Mouse (Mus musculus): ENCODE data around the gene F2rl2. TPM values are rescaled to one million over a fixed set of nuclear protein-coding genes. Genes with fewer than 3 reads are reported as not detected.
A peak's percentile ranks its signal among the peaks of the same experiment; 100 is the strongest.

Gene F2rl2
- 0.21 and 0.27 TPM in 2 replicates for total RNA-seq (2012; rRNA removed)

GRCm38 (mm10) chr13:95696654-95697163 lies at the start of gene F2rl2:
Gene F2rl2, plus strand, starts transcription at chr13:95696853.
- no peak within 1 kb of the TSS for H3K9ac ChIP-seq (ENCODE audit: insufficient read depth, low read depth, low read length, poor library complexity, severe bottlenecking)
- H3K4me3 ChIP-seq (ENCODE audit: insufficient read depth in 1 of 2, low read depth in 1 of 2, low read length in 2 of 2, poor library complexity in 1 of 2, severe bottlenecking in 1 of 2): peak within 1 kb of the TSS in 1 of 2 experiments; percentile 7; a peak in 1 of 4 replicates
- no peaks in the 10 kb centered on the region for H3K9me3 ChIP-seq (ENCODE audit: control insufficient read depth, insufficient read depth, low read depth, low read length)
- no peak within 1 kb of the TSS for H3K27ac ChIP-seq (ENCODE audit: insufficient read depth, low read depth, low read length, poor library complexity, severe bottlenecking)
- TF ChIP-seq CHD2 (IDR thresholded peaks at IDR 0.05; ENCODE audit: low read depth, low read length) (no peak), ZC3H11A (IDR thresholded peaks at IDR 0.05; ENCODE audit: borderline replicate concordance, low read depth, low read length) (no peak), HCFC1 (IDR thresholded peaks at IDR 0.05; ENCODE audit: borderline replicate concordance, insufficient read depth, low read length) (no peak), ZNF384 (IDR thresholded peaks at IDR 0.05; ENCODE audit: low read depth, low read length) (no peak), MAFK (IDR thresholded peaks at IDR 0.05; ENCODE audit: insufficient read depth, low read depth, low read length) (no peak)
- DNase-seq (ENCODE audit: low read depth, low spot score): peak; percentile 8
- in situ Hi-C loops (cut with MboI; ENCODE audit: low sequenced_read_pairs in 2 of 2, unreplicated experiment in 2 of 2): no loop called here
- H3K4me1 ChIP-seq (ENCODE audit: control insufficient read depth in 2 of 2, insufficient read depth in 2 of 2, low read length in 2 of 2, poor library complexity in 1 of 2): no peaks in the 10 kb centered on the region
- H3K36me3 ChIP-seq (ENCODE audit: control insufficient read depth, insufficient read depth, low read length, poor library complexity, severe bottlenecking): no peaks in the 10 kb centered on the region

GRCm38 (mm10) chr13:95647248-95647647 lies 49.4 kb upstream of the F2rl2 start:
- no peak for TF ChIP-seq MAFK (IDR thresholded peaks at IDR 0.05; ENCODE audit: insufficient read depth, low read depth, low read length)
- TF ChIP-seq CHD2 (IDR thresholded peaks at IDR 0.05; ENCODE audit: low read depth, low read length): no peak
- no peak overlapping the region for H3K4me3 ChIP-seq (ENCODE audit: insufficient read depth in 1 of 2, low read depth in 1 of 2, low read length in 2 of 2, poor library complexity in 1 of 2, severe bottlenecking in 1 of 2)
- in situ Hi-C loops (cut with MboI; ENCODE audit: low sequenced_read_pairs in 2 of 2, unreplicated experiment in 2 of 2): no loop called here
- no peak overlapping the region for H3K27ac ChIP-seq (ENCODE audit: insufficient read depth, low read depth, low read length, poor library complexity, severe bottlenecking)
- H3K9me3 ChIP-seq (ENCODE audit: control insufficient read depth, insufficient read depth, low read depth, low read length): no peaks in the 10 kb centered on the region
- H3K4me1 ChIP-seq (ENCODE audit: control insufficient read depth in 2 of 2, insufficient read depth in 2 of 2, low read length in 2 of 2, poor library complexity in 1 of 2): no peaks in the 10 kb centered on the region
- H3K9ac ChIP-seq (ENCODE audit: insufficient read depth, low read depth, low read length, poor library complexity, severe bottlenecking): no peak overlapping the region
- H3K36me3 ChIP-seq (ENCODE audit: control insufficient read depth, insufficient read depth, low read length, poor library complexity, severe bottlenecking): no peaks in the 10 kb centered on the region; the same call in 1 of the 2 replicates
- DNase-seq (ENCODE audit: low read depth, low spot score): no peak

GRCm38 (mm10) chr13:95649941-95650340 lies 46.7 kb upstream of the F2rl2 start:
- Histone ChIP-seq H3K27ac (ENCODE audit: insufficient read depth, low read depth, low read length, poor library complexity, severe bottlenecking) (no peak overlapping the region), H3K9me3 (ENCODE audit: control insufficient read depth, insufficient read depth, low read depth, low read length) (no peaks in the 10 kb centered on the region)
- in situ Hi-C loops (cut with MboI; ENCODE audit: low sequenced_read_pairs in 2 of 2, unreplicated experiment in 2 of 2): no loop called here

GRCm38 (mm10) chr13:95651870-95652668 lies 44.6 kb upstream of the F2rl2 start:
- in situ Hi-C loops (cut with MboI; ENCODE audit: low sequenced_read_pairs in 2 of 2, unreplicated experiment in 2 of 2): no loop called here
- H3K4me1 ChIP-seq (ENCODE audit: control insufficient read depth in 2 of 2, insufficient read depth in 2 of 2, low read length in 2 of 2, poor library complexity in 1 of 2): peaks cover 2 to 12% of the 10 kb centered on the region in 2 experiments; a peak in 2 of 4 replicates
- H3K9me3 ChIP-seq (ENCODE audit: control insufficient read depth, insufficient read depth, low read depth, low read length): no peaks in the 10 kb centered on the region
- DNase-seq (ENCODE audit: low read depth, low spot score): no peak
- H3K9ac ChIP-seq (ENCODE audit: insufficient read depth, low read depth, low read length, poor library complexity, severe bottlenecking): no peak overlapping the region
- H3K4me3 ChIP-seq (ENCODE audit: insufficient read depth in 1 of 2, low read depth in 1 of 2, low read length in 2 of 2, poor library complexity in 1 of 2, severe bottlenecking in 1 of 2): no peak overlapping the region
- TF ChIP-seq MAFK (IDR thresholded peaks at IDR 0.05; ENCODE audit: insufficient read depth, low read depth, low read length): no peak
- TF ChIP-seq HCFC1 (IDR thresholded peaks at IDR 0.05; ENCODE audit: borderline replicate concordance, insufficient read depth, low read length): no peak
- TF ChIP-seq ZC3H11A (IDR thresholded peaks at IDR 0.05; ENCODE audit: borderline replicate concordance, low read depth, low read length): no peak
- TF ChIP-seq ZNF384 (IDR thresholded peaks at IDR 0.05; ENCODE audit: low read depth, low read length): no peak
- no peak for TF ChIP-seq CHD2 (IDR thresholded peaks at IDR 0.05; ENCODE audit: low read depth, low read length)
- no peaks in the 10 kb centered on the region; the same call in 1 of the 2 replicates for H3K36me3 ChIP-seq (ENCODE audit: control insufficient read depth, insufficient read depth, low read length, poor library complexity, severe bottlenecking)
- no peak overlapping the region for H3K27ac ChIP-seq (ENCODE audit: insufficient read depth, low read depth, low read length, poor library complexity, severe bottlenecking)

More at GRCm38 (mm10) chr13:95649941-95650340, 46.7 kb upstream of the F2rl2 start:
- DNase-seq (ENCODE audit: low read depth, low spot score): no peak
- Histone ChIP-seq H3K4me1 (ENCODE audit: control insufficient read depth in 2 of 2, insufficient read depth in 2 of 2, low read length in 2 of 2, poor library complexity in 1 of 2) (peaks cover 0 to 4% of the 10 kb centered on the region in 2 experiments; a peak in 1 of 4 replicates), H3K4me3 (ENCODE audit: insufficient read depth in 1 of 2, low read depth in 1 of 2, low read length in 2 of 2, poor library complexity in 1 of 2, severe bottlenecking in 1 of 2) (no peak overlapping the region), H3K9ac (ENCODE audit: insufficient read depth, low read depth, low read length, poor library complexity, severe bottlenecking) (no peak overlapping the region), H3K36me3 (ENCODE audit: control insufficient read depth, insufficient read depth, low read length, poor library complexity, severe bottlenecking) (no peaks in the 10 kb centered on the region; the same call in 1 of the 2 replicates)
- TF ChIP-seq HCFC1 (IDR thresholded peaks at IDR 0.05; ENCODE audit: borderline replicate concordance, insufficient read depth, low read length) (no peak), ZNF384 (IDR thresholded peaks at IDR 0.05; ENCODE audit: low read depth, low read length) (no peak), CHD2 (IDR thresholded peaks at IDR 0.05; ENCODE audit: low read depth, low read length) (no peak), MAFK (IDR thresholded peaks at IDR 0.05; ENCODE audit: insufficient read depth, low read depth, low read length) (no peak), ZC3H11A (IDR thresholded peaks at IDR 0.05; ENCODE audit: borderline replicate concordance, low read depth, low read length) (no peak)
